Mouse (Mus musculus) heart, embryonic 11.5 days (tissue): ENCODE data around the gene Olfr1437. TPM values are rescaled to one million over a fixed set of nuclear protein-coding genes. Genes with fewer than 3 reads are reported as not detected.

Source experiments
- polyA plus RNA-seq: library from polyadenylated mRNA; unstranded; fragments of >200 nt; fragmentation: Nextera tagmentation; extraction: Ambion mirVana; gene quantifications from 2 replicates; pipeline ENCODE4 v1.2.1, GENCODE M21; 2014

Gene Olfr1437
- polyA plus RNA-seq, 1 experiment from 2014 or later = not detected

Other genes with a start within 250 kb of the Olfr1437 start
- gene Olfr1425, start 247.4 kb downstream of the Olfr1437 start, polyA plus RNA-seq = not detected in 2 replicates
- gene Olfr1426, start 233.1 kb downstream of the Olfr1437 start, polyA plus RNA-seq = not detected in 2 replicates
- not detected in 2 replicates for gene Olfr1427, start 221.8 kb downstream of the Olfr1437 start, polyA plus RNA-seq
- gene Olfr1428, start 209.2 kb downstream of the Olfr1437 start, polyA plus RNA-seq = not detected in 2 replicates
- gene Olfr76, start 201.9 kb downstream of the Olfr1437 start, polyA plus RNA-seq = not detected in 2 replicates
- not detected in 2 replicates for gene Olfr1555-ps1, start 155.0 kb downstream of the Olfr1437 start, polyA plus RNA-seq
- not detected in 2 replicates for gene Olfr1431, start 124.5 kb downstream of the Olfr1437 start, polyA plus RNA-seq
- not detected in 2 replicates for gene Olfr1432, start 92.5 kb downstream of the Olfr1437 start, polyA plus RNA-seq
- gene Olfr262, start 83.4 kb downstream of the Olfr1437 start, polyA plus RNA-seq = not detected in 2 replicates
- not detected in 2 replicates for gene Olfr235, start 64.1 kb downstream of the Olfr1437 start, polyA plus RNA-seq
- gene Olfr1434, start 45.2 kb downstream of the Olfr1437 start, polyA plus RNA-seq = not detected in 2 replicates
- not detected in 2 replicates for gene Olfr1436, start 26.0 kb downstream of the Olfr1437 start, polyA plus RNA-seq
- gene Olfr1438-ps1, start 10.8 kb upstream of the Olfr1437 start, polyA plus RNA-seq = not detected in 2 replicates
- gene Olfr1440, start 62.2 kb upstream of the Olfr1437 start, polyA plus RNA-seq = not detected in 2 replicates
- gene Olfr1441, start 92.3 kb upstream of the Olfr1437 start, polyA plus RNA-seq = not detected in 2 replicates
- not detected in 2 replicates for gene Pfpl, start 102.8 kb upstream of the Olfr1437 start, polyA plus RNA-seq
- gene Mpeg1, start 135.7 kb upstream of the Olfr1437 start, polyA plus RNA-seq = 0.28 and 0.56 TPM in 2 replicates
- gene Dtx4, start 176.4 kb upstream of the Olfr1437 start, polyA plus RNA-seq = 1.3 and 1.8 TPM in 2 replicates
- gene Fam111a, start 220.6 kb upstream of the Olfr1437 start, polyA plus RNA-seq = 26.3 and 30.0 TPM in 2 replicates